Mouse (Mus musculus) spleen, postnatal 4 days (tissue): ENCODE results near the gene Rbbp5.

Source experiments
- DNase-seq, 2 experiments: peaks; one replicate each; pipeline ENCODE4 v3.0.0; 2022; ENCODE audit warnings: low spot score in 2 of 2

Gene Rbbp5

GRCm38 (mm10) chr1:132500535-132500934, 23.4 kb downstream of the Rbbp5 start:
- no peak for DNase-seq

- no peak for DNase-seq
These were observed 28.0 kb downstream of the Rbbp5 start for GRCm38 (mm10) chr1:132505155-132505554.

- DNase-seq: no peak
These were observed 28.9 kb downstream of the Rbbp5 start, which contains the start of gene Tmem81 for GRCm38 (mm10) chr1:132506058-132506457. Tmem81 (plus strand) TSS chr1:132506230.

- no peak for DNase-seq
These were observed 29.5 kb downstream of the Rbbp5 start for GRCm38 (mm10) chr1:132506656-132507055.

- no peak for DNase-seq
These were observed 32.6 kb downstream of the Rbbp5 start for GRCm38 (mm10) chr1:132509771-132510170.

GRCm38 (mm10) chr1:132511521-132511920, 34.4 kb downstream of the Rbbp5 start:
- DNase-seq: no peak

- no peak for DNase-seq
These were observed 34.9 kb downstream of the Rbbp5 start for GRCm38 (mm10) chr1:132512106-132512505.

GRCm38 (mm10) chr1:132515339-132515738, 38.2 kb downstream of the Rbbp5 start:
- peak in 1 of 2 experiments; percentile 59 for DNase-seq

- peak in 1 of 2 experiments; percentile 58 for DNase-seq
These were observed 39.6 kb downstream of the Rbbp5 start for GRCm38 (mm10) chr1:132516776-132517175.

GRCm38 (mm10) chr1:132518621-132519020, 41.5 kb downstream of the Rbbp5 start:
- DNase-seq: no peak

- DNase-seq: no peak
These were observed 42.6 kb downstream of the Rbbp5 start for GRCm38 (mm10) chr1:132519734-132520133.

- DNase-seq: peak; percentile 68 to 77
These were observed 43.6 kb downstream of the Rbbp5 start for GRCm38 (mm10) chr1:132520764-132521163.

- no peak for DNase-seq
These were observed 45.9 kb downstream of the Rbbp5 start for GRCm38 (mm10) chr1:132523048-132523447.

GRCm38 (mm10) chr1:132523920-132524319, 46.8 kb downstream of the Rbbp5 start:
- peak; percentile 37 to 78 for DNase-seq

GRCm38 (mm10) chr1:132525832-132526231, 48.7 kb downstream of the Rbbp5 start:
- peak; percentile 53 to 83 for DNase-seq

- DNase-seq: no peak
These were observed 50.9 kb downstream of the Rbbp5 start for GRCm38 (mm10) chr1:132528071-132528470.

- DNase-seq: no peak
These were observed 51.6 kb downstream of the Rbbp5 start for GRCm38 (mm10) chr1:132528647-132529334.

GRCm38 (mm10) chr1:132530631-132531191, 53.5 kb downstream of the Rbbp5 start:
- peak in 1 of 2 experiments; percentile 43 for DNase-seq

- no peak for DNase-seq
These were observed 55.4 kb downstream of the Rbbp5 start for GRCm38 (mm10) chr1:132532521-132532920.

- DNase-seq: no peak
These were observed 56.7 kb downstream of the Rbbp5 start for GRCm38 (mm10) chr1:132533840-132534239.

GRCm38 (mm10) chr1:132535541-132535940, 58.4 kb downstream of the Rbbp5 start:
- DNase-seq: no peak

- DNase-seq: no peak
These were observed 59.3 kb downstream of the Rbbp5 start for GRCm38 (mm10) chr1:132536416-132536815.

GRCm38 (mm10) chr1:132537736-132538135, 60.6 kb downstream of the Rbbp5 start:
- no peak for DNase-seq
